Mouse (Mus musculus): ENCODE data around the gene Tln1. TPM values are rescaled to one million over a fixed set of nuclear protein-coding genes. Genes with fewer than 3 reads are reported as not detected.
A peak's percentile ranks its signal among the peaks of the same experiment; 100 is the strongest.

Tln1 gene
- polyA plus RNA-seq, 1 experiment: 44.9 TPM

DNA sequence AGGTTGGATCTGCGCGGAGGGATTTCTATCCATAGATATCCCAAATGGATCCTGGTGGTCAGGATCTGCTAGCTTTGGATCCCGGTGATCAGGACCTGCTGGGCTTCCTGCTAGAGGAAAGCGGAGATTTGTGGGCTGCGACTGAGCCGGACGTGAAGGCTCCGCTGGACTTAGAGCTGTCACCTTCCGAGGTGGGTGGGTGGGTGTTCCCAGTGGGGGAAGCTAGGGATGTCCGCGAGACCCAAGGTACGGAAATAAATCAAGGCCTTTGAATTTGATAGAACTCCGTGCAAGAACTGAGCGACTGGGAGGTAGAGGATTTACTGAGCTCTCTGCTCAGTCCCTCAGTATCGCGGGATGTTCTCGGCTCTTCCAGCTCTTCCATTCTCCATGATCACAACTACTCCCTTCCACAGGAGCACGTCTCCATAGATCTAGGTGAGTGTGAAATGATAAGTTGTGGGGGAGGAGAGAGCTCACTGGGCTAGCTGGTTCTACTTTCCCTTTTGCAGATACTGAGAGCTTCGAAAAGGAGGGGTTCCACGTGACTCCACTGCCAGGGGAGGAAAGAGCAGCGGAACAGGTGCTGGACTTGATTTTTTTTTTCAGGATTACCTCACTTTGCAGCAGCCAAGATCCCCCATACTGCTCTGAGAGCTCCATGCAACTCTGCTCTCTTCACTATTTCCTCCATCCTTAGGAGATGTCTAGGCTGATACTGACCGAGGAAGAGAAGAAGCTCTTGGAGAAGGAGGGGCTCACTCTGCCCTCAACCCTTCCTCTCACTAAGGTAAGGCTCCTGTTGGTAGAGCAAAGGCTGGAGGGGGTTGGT, 494 bp upstream of the Tln1 start:
- Histone ChIP-seq H3K4me3 (ENCODE audit: control insufficient read depth, low read depth, low read length) (peak overlapping the region; percentile 85), H3K27me3 (ENCODE audit: control insufficient read depth, insufficient read depth, low read length) (no peaks in the 10 kb centered on the region), H3K4me1 (ENCODE audit: control insufficient read depth, insufficient read depth, low read length) (peaks cover 13% of the 10 kb centered on the region), H3K36me3 (ENCODE audit: control insufficient read depth, insufficient read depth, low read length) (no peaks in the 10 kb centered on the region; the same call in 1 of the 2 replicates), H3K27ac (ENCODE audit: control insufficient read depth, insufficient read depth, low read depth, low read length) (peak overlapping the region; percentile 58)
- TF ChIP-seq POLR2A (IDR thresholded peaks at IDR 0.05; ENCODE audit: control insufficient read depth, low read depth, low read length) (no peak), CTCF (IDR thresholded peaks at IDR 0.05; ENCODE audit: control insufficient read depth, insufficient read depth, insufficient replicate concordance, low read depth, low read length) (no peak)

DNA sequence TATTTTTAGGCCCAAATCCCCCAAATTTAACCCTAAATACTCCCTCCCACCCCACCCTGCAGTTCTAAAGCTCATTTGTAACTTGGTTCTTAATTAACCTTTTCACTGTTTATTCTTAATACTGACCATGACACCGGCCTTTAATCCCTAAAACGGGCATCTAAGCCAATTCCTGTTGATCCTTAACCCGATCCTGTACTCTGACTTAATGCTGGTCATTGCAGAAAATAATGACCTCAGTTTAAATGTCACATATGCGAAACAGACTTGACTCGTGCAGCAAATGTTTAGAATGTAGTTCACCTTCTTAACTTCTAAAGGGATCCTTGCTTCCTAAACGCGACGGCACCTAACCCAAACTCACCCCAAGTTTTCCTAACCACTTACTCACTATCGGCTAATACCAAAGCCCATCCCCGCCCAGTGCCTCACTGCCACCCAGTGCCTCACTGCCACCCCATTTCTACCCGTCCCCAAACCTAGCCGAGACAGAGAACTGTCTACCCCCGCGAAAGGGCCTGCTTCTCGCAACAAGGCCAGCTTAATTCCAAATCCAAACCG, 975 bp downstream of the Tln1 start:
- TF ChIP-seq CTCF (IDR thresholded peaks at IDR 0.05; ENCODE audit: control insufficient read depth, insufficient read depth, insufficient replicate concordance, low read depth, low read length): no peak
- no peak for TF ChIP-seq POLR2A (IDR thresholded peaks at IDR 0.05; ENCODE audit: control insufficient read depth, low read depth, low read length)
- Histone ChIP-seq H3K27ac (ENCODE audit: control insufficient read depth, insufficient read depth, low read depth, low read length) (peak overlapping the region; percentile 84), H3K4me3 (ENCODE audit: control insufficient read depth, low read depth, low read length) (peak overlapping the region; percentile 85), H3K4me1 (ENCODE audit: control insufficient read depth, insufficient read depth, low read length) (peaks cover 13% of the 10 kb centered on the region), H3K36me3 (ENCODE audit: control insufficient read depth, insufficient read depth, low read length) (no peaks in the 10 kb centered on the region; the same call in 1 of the 2 replicates), H3K27me3 (ENCODE audit: control insufficient read depth, insufficient read depth, low read length) (no peaks in the 10 kb centered on the region)

DNA sequence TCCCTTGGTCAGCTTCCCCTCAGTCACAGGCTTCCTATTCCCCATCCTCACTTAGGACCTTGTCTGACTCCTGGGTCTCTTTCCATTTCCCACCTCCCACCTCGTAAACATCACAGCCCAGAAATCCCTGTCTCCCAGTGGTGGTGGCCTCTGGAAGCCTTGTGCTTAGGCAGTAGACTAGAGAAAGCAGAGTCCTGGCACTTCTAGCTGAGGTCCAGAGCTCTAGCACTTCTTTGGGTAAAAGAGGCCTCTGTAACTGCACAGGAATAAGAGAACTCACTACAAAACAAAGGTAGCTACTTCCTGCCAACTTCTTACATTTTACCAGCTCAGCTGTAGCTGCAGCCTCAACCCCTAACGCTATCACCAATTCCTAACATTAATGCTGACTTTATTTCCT, 1.5 kb downstream of the Tln1 start:
- Histone ChIP-seq H3K27me3 (ENCODE audit: control insufficient read depth, insufficient read depth, low read length) (no peaks in the 10 kb centered on the region), H3K27ac (ENCODE audit: control insufficient read depth, insufficient read depth, low read depth, low read length) (no peak overlapping the region), H3K36me3 (ENCODE audit: control insufficient read depth, insufficient read depth, low read length) (no peaks in the 10 kb centered on the region; the same call in none of the 2 replicates), H3K4me3 (ENCODE audit: control insufficient read depth, low read depth, low read length) (peak overlapping the region; percentile 1), H3K4me1 (ENCODE audit: control insufficient read depth, insufficient read depth, low read length) (peaks cover 13% of the 10 kb centered on the region)
- no peak for TF ChIP-seq POLR2A (IDR thresholded peaks at IDR 0.05; ENCODE audit: control insufficient read depth, low read depth, low read length)
- no peak for TF ChIP-seq CTCF (IDR thresholded peaks at IDR 0.05; ENCODE audit: control insufficient read depth, insufficient read depth, insufficient replicate concordance, low read depth, low read length)

DNA sequence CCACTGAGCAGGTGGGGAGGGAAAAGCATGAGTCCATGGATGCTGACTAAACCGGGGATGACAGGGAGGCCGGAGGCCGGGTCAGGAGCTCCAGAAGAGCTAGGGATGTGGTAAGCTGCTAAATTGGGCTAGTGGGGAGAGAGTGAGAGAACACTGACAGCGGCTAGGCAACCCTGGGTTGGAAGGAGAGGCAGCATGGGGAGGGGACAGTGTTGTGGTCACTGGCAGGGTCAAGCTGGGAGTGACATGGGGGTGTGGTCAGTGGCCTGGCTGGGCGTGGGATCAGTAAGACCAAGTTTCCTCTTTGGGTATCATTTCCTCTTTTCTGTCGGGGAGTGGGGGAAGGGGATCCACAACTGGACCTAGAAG, 2.3 kb downstream of the Tln1 start:
- peak overlapping the region; percentile 35; the same call in 1 of the 2 replicates for H3K27ac ChIP-seq (ENCODE audit: control insufficient read depth, insufficient read depth, low read depth, low read length)
- no peak overlapping the region for H3K4me3 ChIP-seq (ENCODE audit: control insufficient read depth, low read depth, low read length)
- no peaks in the 10 kb centered on the region for H3K27me3 ChIP-seq (ENCODE audit: control insufficient read depth, insufficient read depth, low read length)
- peaks cover 2% of the 10 kb centered on the region for H3K36me3 ChIP-seq (ENCODE audit: control insufficient read depth, insufficient read depth, low read length)
- peaks cover 13% of the 10 kb centered on the region for H3K4me1 ChIP-seq (ENCODE audit: control insufficient read depth, insufficient read depth, low read length)
- TF ChIP-seq CTCF (IDR thresholded peaks at IDR 0.05; ENCODE audit: control insufficient read depth, insufficient read depth, insufficient replicate concordance, low read depth, low read length) (no peak), POLR2A (IDR thresholded peaks at IDR 0.05; ENCODE audit: control insufficient read depth, low read depth, low read length) (no peak)

DNA sequence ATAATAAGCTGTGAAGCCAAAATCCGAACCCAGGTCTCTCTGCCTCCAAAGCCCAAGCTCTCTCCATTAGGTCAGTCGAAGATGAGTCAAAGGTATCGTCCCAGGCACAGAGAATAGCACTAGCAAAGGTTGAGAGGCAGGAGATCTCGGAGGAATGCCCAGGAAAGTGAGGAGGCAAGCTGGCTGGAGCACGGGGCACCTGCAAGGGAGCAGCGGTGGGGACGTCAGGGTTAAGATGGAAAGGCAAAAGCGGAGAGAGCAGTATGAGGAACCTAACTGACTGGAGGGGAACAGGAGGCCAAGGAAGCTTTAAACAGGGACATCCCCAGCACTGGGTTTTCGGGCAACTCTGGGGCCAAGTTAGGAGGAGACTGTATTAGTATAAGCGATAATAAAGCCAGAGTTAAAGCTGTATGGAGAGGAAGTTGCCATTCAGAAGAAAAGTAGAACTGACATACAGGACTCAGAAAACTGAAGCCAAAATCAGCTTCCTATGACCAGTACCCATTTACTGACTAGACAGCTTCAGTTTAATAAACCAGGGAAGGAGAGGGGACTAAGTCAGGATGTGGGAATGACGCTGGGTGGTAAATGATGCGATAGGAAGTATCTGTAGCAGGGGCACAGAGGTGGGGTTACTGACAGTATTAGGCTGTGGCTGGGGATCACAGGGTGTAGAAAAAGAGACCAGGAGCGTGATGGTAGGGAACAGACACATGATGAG, 2.8 kb downstream of the Tln1 start:
- TF ChIP-seq CTCF (IDR thresholded peaks at IDR 0.05; ENCODE audit: control insufficient read depth, insufficient read depth, insufficient replicate concordance, low read depth, low read length): no peak
- TF ChIP-seq POLR2A (IDR thresholded peaks at IDR 0.05; ENCODE audit: control insufficient read depth, low read depth, low read length): no peak
- no peaks in the 10 kb centered on the region for H3K27me3 ChIP-seq (ENCODE audit: control insufficient read depth, insufficient read depth, low read length)
- peaks cover 13% of the 10 kb centered on the region for H3K4me1 ChIP-seq (ENCODE audit: control insufficient read depth, insufficient read depth, low read length)
- peaks cover 2% of the 10 kb centered on the region for H3K36me3 ChIP-seq (ENCODE audit: control insufficient read depth, insufficient read depth, low read length)
- peak overlapping the region; percentile 35; the same call in 1 of the 2 replicates for H3K27ac ChIP-seq (ENCODE audit: control insufficient read depth, insufficient read depth, low read depth, low read length)
- no peak overlapping the region for H3K4me3 ChIP-seq (ENCODE audit: control insufficient read depth, low read depth, low read length)

DNA sequence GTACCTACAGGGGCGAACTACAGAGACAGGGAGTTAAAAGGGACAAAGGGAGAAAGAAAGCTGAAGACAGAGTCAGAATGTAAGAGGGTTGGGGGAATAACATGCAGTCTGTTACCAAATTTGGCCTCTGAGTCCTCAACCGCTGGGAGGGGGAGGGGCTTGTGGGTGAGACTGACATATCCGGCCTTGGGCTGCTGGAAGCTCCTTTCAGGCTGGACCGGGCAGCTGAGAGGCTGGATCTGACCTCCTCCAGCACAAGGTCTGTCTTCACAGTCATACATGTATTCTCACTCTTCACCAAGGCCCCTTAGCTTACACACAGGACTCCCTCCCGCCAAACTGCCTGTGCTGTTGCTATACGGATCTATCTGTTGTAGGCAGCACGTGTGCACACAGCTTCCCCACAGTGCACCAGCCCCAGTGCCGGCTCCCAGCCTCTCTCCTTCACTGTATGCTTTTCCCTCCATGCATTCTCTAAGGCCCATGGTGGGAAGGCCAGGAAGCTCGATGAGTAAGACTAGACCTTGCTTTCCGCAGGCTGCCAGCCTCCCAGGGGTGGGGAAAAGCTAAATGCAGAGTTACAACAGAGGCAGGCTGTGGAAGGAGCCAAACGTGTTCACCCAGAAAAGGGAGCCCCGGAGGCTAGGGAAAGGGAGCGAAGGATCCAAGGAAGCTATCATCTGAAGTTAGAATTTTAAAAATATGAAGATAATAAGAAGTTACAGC, 3.7 kb downstream of the Tln1 start:
- no peak overlapping the region for H3K4me3 ChIP-seq (ENCODE audit: control insufficient read depth, low read depth, low read length)
- peak overlapping the region; percentile 81 for H3K27ac ChIP-seq (ENCODE audit: control insufficient read depth, insufficient read depth, low read depth, low read length)
- no peaks in the 10 kb centered on the region for H3K27me3 ChIP-seq (ENCODE audit: control insufficient read depth, insufficient read depth, low read length)
- no peak for TF ChIP-seq CTCF (IDR thresholded peaks at IDR 0.05; ENCODE audit: control insufficient read depth, insufficient read depth, insufficient replicate concordance, low read depth, low read length)
- TF ChIP-seq POLR2A (IDR thresholded peaks at IDR 0.05; ENCODE audit: control insufficient read depth, low read depth, low read length): peak; percentile 46; the same call in 1 of the 2 replicates
- peaks cover 13% of the 10 kb centered on the region for H3K4me1 ChIP-seq (ENCODE audit: control insufficient read depth, insufficient read depth, low read length)
- peaks cover 2% of the 10 kb centered on the region for H3K36me3 ChIP-seq (ENCODE audit: control insufficient read depth, insufficient read depth, low read length)
